Mouse (Mus musculus) embryonic facial prominence, embryonic 10.5 days (tissue): ENCODE data around the gene Methig1. TPM values are rescaled to one million over a fixed set of nuclear protein-coding genes. Genes with fewer than 3 reads are reported as not detected.
"Not testable (repeated sequence)": the region's sequence is repeated elsewhere in the genome, so short reads cannot be mapped to it uniquely, and the experiment has no call there.

ENCODE experiments used
- DNase-seq: peaks from one replicate; pipeline ENCODE4 v3.0.0-alpha.2; 2017; ENCODE audit warnings: low spot score
- H3K27ac ChIP-seq: fragments of 300-500 bp; sonication (generic); replicated peaks from 2 replicates; pipeline ENCODE4 v1.5.1; 2016; ENCODE audit warnings: mild to moderate bottlenecking
- H3K27me3 ChIP-seq: fragments of 300-500 bp; sonication (generic); replicated peaks from 2 replicates; pipeline ENCODE4 v1.6.1; 2016; ENCODE audit warnings: low read depth, mild to moderate bottlenecking; ENCODE audit not compliant: poor library complexity, severe bottlenecking
- H3K36me3 ChIP-seq: fragments of 300-500 bp; sonication (generic); replicated peaks from 2 replicates; pipeline ENCODE4 v1.6.1; 2016; ENCODE audit warnings: mild to moderate bottlenecking, moderate library complexity
- H3K4me1 ChIP-seq: fragments of 300-500 bp; sonication (generic); 2 replicates; pipeline ENCODE4 v1.6.1; 2016
- H3K4me3 ChIP-seq: fragments of 300-500 bp; sonication (generic); 2 replicates; pipeline ENCODE4 v1.5.1; 2016; ENCODE audit warnings: mild to moderate bottlenecking, moderate library complexity
- H3K9me3 ChIP-seq: fragments of 300-500 bp; sonication (generic); 2 replicates; pipeline ENCODE4 v1.6.1; 2016; ENCODE audit warnings: mild to moderate bottlenecking
- WGBS: fragments of 180-500 bp; shearing (Covaris S2); methylation state at CpG from one replicate; pipeline ENCODE4 v1.1.7; 2016; 5-methylcytosine and 5-hydroxymethylcytosine counted together
- polyA plus RNA-seq: library from polyadenylated mRNA; unstranded; fragments of >200 nt; fragmentation: Nextera tagmentation; extraction: Ambion mirVana; gene quantifications from 2 replicates; pipeline ENCODE4 v1.2.1, GENCODE M21; 2016

The Methig1 gene
- polyA plus RNA-seq, 1 experiment from 2014 or later: not detected

DNA sequence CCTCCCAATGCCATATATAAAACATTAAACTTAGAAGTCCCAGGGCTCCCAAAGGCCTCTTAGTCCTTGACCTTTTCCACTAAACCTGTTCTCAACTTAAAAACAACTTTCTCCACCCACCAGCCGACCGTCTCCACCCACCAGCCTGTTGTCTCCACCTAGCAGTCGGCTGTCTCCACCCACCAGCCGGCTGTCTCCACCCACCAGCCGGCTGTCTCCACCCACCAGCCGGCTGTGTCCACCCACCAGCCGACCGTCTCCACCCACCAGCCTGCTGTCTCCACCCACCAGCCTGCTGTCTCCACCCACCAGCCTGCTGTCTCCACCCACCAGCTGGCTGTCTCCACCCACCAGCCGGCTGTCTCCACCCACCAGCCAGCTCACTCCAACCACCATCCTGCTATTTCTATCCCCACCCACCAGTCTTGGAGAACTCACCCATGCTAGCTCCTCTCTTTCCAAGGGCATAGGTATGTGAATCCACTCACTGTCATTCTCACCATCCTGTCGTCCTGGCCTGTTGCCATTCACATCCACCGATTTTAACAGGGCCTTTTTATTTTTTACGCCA, 28.8 kb upstream of the Methig1 start:
- H3K27me3 ChIP-seq: no peaks in the 10 kb centered on the region
- no peaks in the 10 kb centered on the region for H3K36me3 ChIP-seq
- H3K9me3 ChIP-seq: no peaks in the 10 kb centered on the region
- H3K4me1 ChIP-seq: peaks cover 16% of the 10 kb centered on the region
- no peak overlapping the region for H3K4me3 ChIP-seq
- WGBS: 79% methylated on average over 12 of the region's 12 CpGs
- H3K27ac ChIP-seq: no peak overlapping the region
- DNase-seq: no peak

DNA sequence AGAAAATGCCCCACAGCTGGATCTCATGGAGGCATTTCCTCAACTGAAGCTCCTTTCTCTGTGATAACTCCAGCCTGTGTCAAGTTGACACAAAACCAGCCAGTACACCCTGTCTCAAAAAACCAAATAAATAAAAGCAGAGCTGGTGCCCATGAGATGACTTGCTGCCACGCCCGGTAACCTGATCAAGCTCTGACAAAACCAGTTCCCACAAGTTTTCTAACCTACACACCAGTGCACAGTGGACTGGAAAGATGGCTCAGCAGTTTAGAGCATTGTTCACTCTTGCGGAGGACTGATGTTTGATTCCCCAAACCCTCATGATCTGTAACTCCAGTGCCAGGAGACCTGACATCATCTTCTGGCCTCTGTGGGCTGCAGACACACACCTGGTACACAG, 27.7 kb upstream of the Methig1 start:
- Histone ChIP-seq H3K9me3 (no peaks in the 10 kb centered on the region), H3K27ac (no peak overlapping the region), H3K4me1 (peaks cover 14% of the 10 kb centered on the region), H3K4me3 (no peak overlapping the region), H3K36me3 (no peaks in the 10 kb centered on the region), H3K27me3 (no peaks in the 10 kb centered on the region)
- DNase-seq: no peak
- 82% methylated on average over 3 of the region's 3 CpGs for WGBS

DNA sequence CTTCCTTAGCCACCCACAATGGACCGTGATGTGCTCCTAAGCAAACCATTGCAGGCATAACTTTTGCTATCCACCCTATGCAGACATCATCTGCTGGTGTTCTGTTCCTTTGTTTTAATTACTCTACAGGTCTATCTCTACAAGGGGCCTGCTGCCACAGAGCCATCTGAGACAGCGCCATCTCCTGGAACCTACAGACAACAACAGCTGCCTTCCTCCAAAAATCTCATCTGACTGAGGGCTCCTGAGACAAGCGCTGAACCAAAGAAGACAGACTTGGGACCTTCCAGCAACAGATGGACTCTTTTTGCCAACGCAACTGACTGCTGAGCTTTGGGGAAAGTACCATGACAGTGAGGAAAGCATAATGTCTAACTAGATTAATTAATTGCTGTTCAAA, 24.9 kb upstream of the Methig1 start:
- H3K27me3 ChIP-seq, H3K27ac ChIP-seq, H3K36me3 ChIP-seq, DNase-seq, H3K9me3 ChIP-seq, H3K4me1 ChIP-seq, H3K4me3 ChIP-seq: not testable (repeated sequence)
- WGBS: 63% methylated on average over 4 of the region's 4 CpGs

DNA sequence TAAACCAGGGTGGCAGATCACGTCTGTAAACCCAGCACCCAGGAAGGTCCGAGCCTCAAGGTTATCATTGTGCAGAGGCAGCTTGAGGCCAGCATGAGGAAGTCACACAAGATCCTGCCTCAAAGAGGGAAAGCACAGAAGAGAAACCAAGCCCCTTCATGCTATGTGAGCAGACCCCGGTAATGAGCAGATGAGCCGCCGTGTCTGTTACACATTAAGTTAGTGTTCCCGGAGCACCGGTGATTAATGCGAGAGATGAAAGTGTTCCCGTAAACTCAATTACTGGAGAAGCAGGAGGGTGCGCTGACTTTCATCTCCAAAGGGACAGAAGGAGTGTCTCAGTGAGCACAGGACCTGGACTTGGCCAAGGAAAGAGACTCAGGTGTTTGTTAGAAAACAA, 23.6 kb upstream of the Methig1 start:
- whole genome bisulfite sequencing: 56% methylated on average over 10 of the region's 10 CpGs
- not testable (repeated sequence) for H3K4me1 ChIP-seq, H3K36me3 ChIP-seq, H3K27ac ChIP-seq, H3K4me3 ChIP-seq, H3K9me3 ChIP-seq, DNase-seq, H3K27me3 ChIP-seq

DNA sequence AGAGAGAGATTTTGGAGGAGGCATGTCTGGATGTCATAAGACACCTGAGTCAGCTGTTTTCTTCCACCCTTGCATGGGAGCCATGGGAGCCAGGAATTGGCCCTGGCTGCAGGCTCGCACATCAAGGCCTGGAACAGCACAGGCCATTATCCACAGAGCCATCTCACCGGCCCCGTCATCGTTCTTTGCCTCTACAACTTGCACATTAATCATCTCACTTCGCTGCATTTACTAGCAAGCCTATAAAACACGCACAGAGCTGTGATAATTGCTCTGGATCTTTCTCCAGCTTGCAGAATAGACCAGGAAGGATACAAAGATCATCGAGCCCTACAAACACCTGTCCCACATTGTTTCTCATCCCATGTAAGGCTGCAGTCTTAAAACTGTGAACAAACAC, 22.2 kb upstream of the Methig1 start:
- Histone ChIP-seq H3K27me3 (no peaks in the 10 kb centered on the region), H3K4me1 (peaks cover 3% of the 10 kb centered on the region; the same call in 1 of the 2 replicates)
- no peak for DNase-seq

DNA sequence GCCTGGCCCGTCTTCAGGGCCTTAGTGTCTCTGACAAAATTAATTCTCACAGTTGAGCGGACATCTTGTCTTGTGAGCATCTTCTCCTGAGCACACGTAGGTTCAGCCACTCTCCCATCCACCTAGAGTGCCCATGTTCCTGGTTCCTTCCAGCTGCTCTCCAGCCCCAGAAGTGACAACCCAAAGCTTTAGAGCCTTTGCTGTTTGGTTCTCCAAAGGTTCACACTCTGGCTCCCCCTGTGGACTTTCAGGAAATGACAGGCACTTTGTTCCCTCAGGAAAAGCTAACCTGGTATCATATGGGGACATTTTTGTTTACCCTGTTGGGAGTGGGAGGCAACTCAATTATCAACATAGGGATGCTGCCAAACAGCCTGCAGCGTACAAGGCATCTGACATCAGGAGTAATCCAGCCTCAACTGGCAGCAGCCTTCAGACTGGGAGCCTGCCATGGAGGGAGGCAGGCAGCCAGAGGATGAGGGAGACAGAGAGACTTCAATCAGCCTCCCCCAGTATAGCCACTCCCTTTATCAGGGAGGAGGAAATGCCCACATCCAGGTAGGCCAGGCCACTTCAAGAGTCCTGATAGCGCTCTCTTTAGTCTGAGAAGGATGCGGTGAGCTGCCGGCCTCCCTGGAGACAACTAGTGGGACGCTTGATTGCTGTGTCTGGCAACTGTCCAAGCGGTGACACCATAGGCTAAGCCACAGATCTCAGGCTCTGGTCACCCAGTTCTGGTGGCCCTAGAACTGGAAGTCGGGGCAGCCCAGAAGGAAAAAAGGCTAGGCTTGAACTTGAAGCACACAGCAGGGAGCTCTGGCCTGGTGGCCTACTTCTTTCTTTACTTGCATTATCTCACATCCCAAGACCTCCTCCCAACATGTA, 20.6 kb upstream of the Methig1 start:
- not testable (repeated sequence) for H3K9me3 ChIP-seq, H3K4me3 ChIP-seq, H3K27ac ChIP-seq, H3K4me1 ChIP-seq, H3K27me3 ChIP-seq, DNase-seq, H3K36me3 ChIP-seq
- 45% methylated on average over 3 of the region's 10 CpGs for WGBS

More for the DNA sequence above, 22.2 kb upstream of the Methig1 start:
- Histone ChIP-seq H3K27ac (no peak overlapping the region), H3K36me3 (no peaks in the 10 kb centered on the region), H3K9me3 (no peaks in the 10 kb centered on the region), H3K4me3 (no peak overlapping the region)
- WGBS: 90% methylated on average over 7 of the region's 7 CpGs

DNA sequence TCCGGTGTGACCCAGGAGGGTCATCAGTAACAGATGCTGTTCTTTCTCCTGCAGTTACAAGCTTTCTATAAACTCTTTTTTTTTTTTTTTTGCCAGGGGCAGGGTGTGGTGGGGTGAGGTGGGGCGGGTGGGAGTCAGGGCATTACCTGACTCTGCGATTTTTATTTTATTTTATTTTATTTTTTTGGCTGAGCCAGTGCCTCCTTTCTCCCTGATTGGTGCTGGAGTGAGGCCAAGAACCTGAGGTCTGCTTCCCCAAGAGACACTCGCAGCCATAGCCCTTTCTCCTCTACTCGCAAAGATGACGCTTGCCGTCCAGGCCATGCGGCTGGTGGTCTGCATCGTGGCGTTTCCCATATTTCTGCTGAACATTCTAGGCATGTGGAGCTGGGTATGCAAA, 18.3 kb upstream of the Methig1 start, which contains the start of gene Mettl7a3:
Gene Mettl7a3, plus strand, starts transcription at position 301 of the 400 bp plus-strand sequence.
- no peak for DNase-seq
- no peak within 1 kb of the TSS for H3K4me3 ChIP-seq
- H3K9me3 ChIP-seq: no peaks in the 10 kb centered on the region
- no peaks in the 10 kb centered on the region for H3K4me1 ChIP-seq
- WGBS: 84% methylated on average over 10 of the region's 10 CpGs
- H3K36me3 ChIP-seq: no peaks in the 10 kb centered on the region
- H3K27ac ChIP-seq: no peak within 1 kb of the TSS
- no peaks in the 10 kb centered on the region for H3K27me3 ChIP-seq

DNA sequence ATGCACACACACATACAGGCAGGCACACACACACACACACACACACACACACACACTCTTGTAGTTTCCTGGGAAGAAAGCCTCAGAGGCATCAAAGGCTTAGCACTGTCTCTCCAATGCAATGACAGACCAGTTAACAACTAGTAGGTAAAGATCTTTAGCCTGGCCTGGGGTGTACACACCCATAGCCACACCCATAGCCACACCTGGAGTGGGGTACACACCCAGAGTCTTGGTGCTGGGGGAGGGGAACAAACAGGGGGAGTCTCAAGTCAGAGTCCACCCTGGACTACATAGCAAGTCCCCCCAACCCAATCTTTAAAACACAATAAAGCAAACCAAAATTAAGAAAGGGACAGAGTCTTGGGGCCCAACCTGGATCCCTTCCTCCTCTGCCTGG, 15.6 kb upstream of the Methig1 start:
- DNase-seq, H3K4me1 ChIP-seq, H3K27ac ChIP-seq, H3K27me3 ChIP-seq, H3K4me3 ChIP-seq, H3K36me3 ChIP-seq, H3K9me3 ChIP-seq: not testable (repeated sequence)

DNA sequence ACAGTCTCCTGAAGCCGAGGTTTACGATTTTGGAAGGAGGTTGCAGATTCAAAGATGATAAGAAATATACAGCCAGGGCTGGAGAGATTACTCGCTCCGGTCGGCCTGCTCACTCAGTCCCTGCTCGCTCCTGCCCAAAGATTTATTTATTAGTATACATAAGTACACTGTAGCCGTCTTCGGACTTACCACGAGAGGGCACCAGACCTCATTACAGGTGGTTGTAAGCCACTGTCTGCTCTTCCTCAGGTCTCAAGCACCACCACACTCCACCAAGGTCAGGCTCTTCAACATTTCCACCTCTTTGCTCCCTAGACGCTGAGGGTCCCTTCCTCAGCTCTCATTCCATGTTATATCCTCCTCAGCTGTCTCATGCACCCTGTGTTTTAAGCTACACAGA, 15.1 kb upstream of the Methig1 start:
- H3K4me1 ChIP-seq, H3K27me3 ChIP-seq, H3K9me3 ChIP-seq, H3K27ac ChIP-seq, H3K4me3 ChIP-seq, H3K36me3 ChIP-seq: not testable (repeated sequence)
- DNase-seq: peak; percentile 41
- WGBS: 47% methylated on average over 10 of the region's 10 CpGs

DNA sequence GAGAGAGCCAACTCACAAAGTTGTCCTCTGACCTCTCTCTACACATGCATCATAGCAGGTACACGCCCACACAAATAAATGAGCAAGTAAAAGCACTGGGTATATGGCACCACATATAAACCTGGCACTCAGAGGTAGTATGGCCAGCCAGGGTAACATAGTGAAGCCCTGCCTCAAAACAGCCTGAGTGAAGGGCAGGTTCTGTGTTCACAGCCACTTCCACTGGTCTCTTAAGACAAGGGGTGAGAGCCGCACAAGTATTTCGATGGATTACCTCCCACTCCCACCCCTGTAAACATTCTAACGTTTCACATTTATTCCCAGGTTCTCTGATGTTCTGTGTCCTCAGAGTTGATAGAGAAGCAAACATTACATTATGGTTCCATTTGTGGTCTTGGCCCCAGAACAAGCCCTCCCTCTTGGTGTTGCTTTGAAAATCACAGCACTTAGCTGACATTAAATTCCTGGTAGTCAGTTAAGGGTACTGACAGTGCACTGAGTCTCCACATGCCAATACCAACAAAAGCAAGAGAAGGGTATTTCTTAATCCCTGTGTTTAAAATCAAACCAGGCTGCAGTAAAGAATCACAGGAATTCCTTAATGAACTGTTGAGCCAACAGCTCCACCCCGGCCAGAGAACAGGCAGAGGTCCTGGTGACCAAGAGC, 11.5 kb upstream of the Methig1 start:
- 77% methylated on average over 5 of the region's 5 CpGs for WGBS
- not testable (repeated sequence) for DNase-seq

DNA sequence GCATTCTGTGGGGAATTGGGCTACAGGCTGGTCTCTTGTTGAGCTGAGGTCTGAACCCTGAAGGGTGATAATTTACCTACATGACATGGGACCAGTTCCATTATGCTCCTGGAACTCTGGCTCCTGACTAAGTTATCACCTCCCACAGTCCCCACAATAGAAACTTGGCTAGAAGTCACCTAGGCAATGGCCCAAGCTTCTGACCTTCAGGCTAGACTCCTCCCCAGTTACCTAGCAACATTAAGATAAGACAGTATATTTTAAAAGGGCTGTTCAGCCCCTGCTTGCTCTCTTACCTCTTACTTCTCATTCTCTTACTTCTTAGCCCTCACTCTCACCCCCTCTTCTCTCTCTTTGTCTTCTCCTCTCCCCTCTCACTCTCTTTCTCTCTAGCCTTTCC, 7.5 kb upstream of the Methig1 start:
- Histone ChIP-seq H3K9me3 (peaks cover 4% of the 10 kb centered on the region; the same call in 1 of the 2 replicates), H3K27ac (peak overlapping the region; percentile 68), H3K4me1 (peaks cover 22% of the 10 kb centered on the region), H3K4me3 (no peak overlapping the region), H3K27me3 (no peaks in the 10 kb centered on the region), H3K36me3 (no peaks in the 10 kb centered on the region)
- DNase-seq: no peak

More for the DNA sequence above, 11.5 kb upstream of the Methig1 start:
- not testable (repeated sequence) for H3K27me3 ChIP-seq, H3K4me3 ChIP-seq, H3K36me3 ChIP-seq, H3K27ac ChIP-seq, H3K9me3 ChIP-seq, H3K4me1 ChIP-seq

DNA sequence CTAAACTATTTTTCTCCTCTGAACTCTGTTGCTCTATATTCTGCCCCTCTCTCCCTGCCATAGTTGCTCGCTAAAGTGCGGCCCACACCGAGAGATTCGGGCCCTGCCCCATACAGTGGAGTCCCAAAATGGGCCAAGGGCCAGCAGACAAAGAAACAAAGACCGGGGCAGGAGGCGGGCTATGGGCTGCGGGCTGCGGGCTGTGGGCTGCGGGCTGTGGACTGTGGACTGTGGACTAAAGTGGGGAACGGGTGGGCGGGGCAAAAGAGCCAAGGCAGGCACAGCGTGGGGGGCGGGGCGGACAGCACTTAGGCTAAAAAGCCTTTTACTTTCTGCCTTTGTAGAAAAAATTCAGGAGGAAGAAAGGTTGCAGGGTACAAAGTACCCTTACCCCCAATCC, 6.2 kb upstream of the Methig1 start:
- no peaks in the 10 kb centered on the region for H3K36me3 ChIP-seq
- no peak overlapping the region for H3K4me3 ChIP-seq
- no peak for DNase-seq
- no peaks in the 10 kb centered on the region for H3K27me3 ChIP-seq
- WGBS: 71% methylated on average over 14 of the region's 14 CpGs
- H3K9me3 ChIP-seq: peaks cover 4% of the 10 kb centered on the region; the same call in 1 of the 2 replicates
- H3K27ac ChIP-seq: peak overlapping the region; percentile 68
- peaks cover 29% of the 10 kb centered on the region for H3K4me1 ChIP-seq

DNA sequence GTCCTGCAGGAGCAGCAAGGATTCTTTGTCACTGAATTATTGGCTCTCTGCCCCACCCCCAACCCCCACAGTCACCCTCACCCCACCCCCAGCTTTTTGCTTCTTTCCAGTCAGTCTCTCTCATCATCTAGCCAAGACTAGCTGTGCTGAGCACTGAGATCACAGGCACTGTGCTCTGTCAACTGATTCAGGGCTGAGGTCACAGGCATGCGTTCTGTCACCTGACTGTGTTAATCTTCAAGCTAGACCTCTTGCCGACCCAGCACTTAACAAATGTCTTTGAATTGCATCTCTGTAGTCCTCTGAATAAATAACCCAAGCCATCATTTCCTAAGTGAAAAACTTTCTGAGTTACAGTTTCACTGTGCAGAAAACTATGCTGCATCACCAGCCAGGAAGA, 3.5 kb upstream of the Methig1 start:
- Histone ChIP-seq H3K36me3 (no peaks in the 10 kb centered on the region), H3K27me3 (no peaks in the 10 kb centered on the region), H3K4me1 (peaks cover 31% of the 10 kb centered on the region), H3K27ac (no peak overlapping the region), H3K9me3 (peaks cover 4% of the 10 kb centered on the region; the same call in 1 of the 2 replicates), H3K4me3 (no peak overlapping the region)
- WGBS: 66% methylated on average over 2 of the region's 2 CpGs
- no peak for DNase-seq
